Mouse (Mus musculus): ENCODE results near the gene Xylb. TPM values are rescaled to one million over a fixed set of nuclear protein-coding genes. Genes with fewer than 3 reads are reported as not detected.

The Xylb gene
- polyA plus RNA-seq, 1 experiment from 2014 or later = 26.9 TPM

DNA sequence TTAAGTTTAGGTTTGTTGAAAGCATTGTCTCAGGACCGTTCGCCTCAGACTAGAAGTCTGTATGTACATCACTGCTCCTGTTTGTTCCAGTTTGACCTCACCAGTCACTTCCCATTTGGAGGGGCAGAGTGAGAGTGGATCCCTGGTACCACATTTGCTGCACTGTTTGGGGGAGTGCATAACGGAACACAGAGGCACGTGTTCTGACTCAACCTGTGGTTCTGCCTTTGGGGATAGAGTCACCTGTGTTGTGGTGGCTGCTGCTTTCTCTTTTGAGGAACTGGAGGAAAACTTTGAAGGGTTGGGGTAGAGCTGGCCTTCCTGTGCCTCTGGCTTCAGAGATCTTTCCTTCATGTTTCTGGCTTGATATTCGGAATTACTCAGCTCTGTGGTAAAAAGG lies 46.9 kb downstream of the Xylb start:
- WGBS = 67% methylated on average over 5 of the region's 5 CpGs
- Histone ChIP-seq H3K4me3 (replicated peaks) (peak overlapping the region; percentile 68), H3K9ac (peak overlapping the region; percentile 95; the same call in 1 of the 2 replicates)

DNA sequence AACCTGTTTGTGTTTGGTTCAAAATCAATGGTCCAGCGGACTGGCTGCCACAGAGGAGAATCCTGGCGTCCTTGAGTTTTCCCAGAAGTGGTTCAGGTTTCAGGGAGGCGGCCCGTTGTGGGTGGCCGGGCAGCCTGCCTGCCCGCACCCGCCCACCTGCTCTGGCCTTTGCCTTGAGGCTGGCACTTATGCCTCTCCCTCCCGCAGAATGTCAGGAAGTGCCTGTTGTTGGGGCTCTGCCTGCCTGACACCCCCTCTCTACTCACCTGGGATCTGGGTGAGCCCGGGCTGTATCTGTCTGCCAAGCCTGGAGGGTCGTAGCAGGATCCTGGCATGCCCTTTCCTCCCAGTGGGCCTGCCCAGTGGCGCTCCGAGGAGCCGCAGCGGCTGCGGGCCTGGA lies 50.7 kb downstream of the Xylb start:
- peaks cover 3% of the 10 kb centered on the region; the same call in 1 of the 2 replicates for H3K9me3 ChIP-seq (replicated peaks)
- 0 out of 2 replicates have a peak overlapping the region, but pooled peaks have one; percentile 15 for H3K4me3 ChIP-seq (replicated peaks)
- 57% methylated on average over 15 of the region's 15 CpGs for WGBS
- ATAC-seq (replicated peaks; ENCODE audit: low FRiP score) = peak; percentile 57
- no peaks in the 10 kb centered on the region for H3K27me3 ChIP-seq
- no peak overlapping the region for H3K9ac ChIP-seq
- H3K27ac ChIP-seq = peak overlapping the region; percentile 84
- peaks cover 66% of the 10 kb centered on the region for H3K4me1 ChIP-seq
- peak overlapping the region; percentile 47 for H3K4me2 ChIP-seq
- peaks cover 18% of the 10 kb centered on the region for H3K36me3 ChIP-seq

More for the DNA sequence above, 46.9 kb downstream of the Xylb start:
- no peak for ATAC-seq (replicated peaks; ENCODE audit: low FRiP score)
- H3K4me2 ChIP-seq = peak overlapping the region; percentile 96
- H3K27ac ChIP-seq = no peak overlapping the region
- no peaks in the 10 kb centered on the region for H3K36me3 ChIP-seq
- H3K4me1 ChIP-seq = peaks cover 61% of the 10 kb centered on the region
- H3K9me3 ChIP-seq (replicated peaks) = no peaks in the 10 kb centered on the region
- no peaks in the 10 kb centered on the region for H3K27me3 ChIP-seq

DNA sequence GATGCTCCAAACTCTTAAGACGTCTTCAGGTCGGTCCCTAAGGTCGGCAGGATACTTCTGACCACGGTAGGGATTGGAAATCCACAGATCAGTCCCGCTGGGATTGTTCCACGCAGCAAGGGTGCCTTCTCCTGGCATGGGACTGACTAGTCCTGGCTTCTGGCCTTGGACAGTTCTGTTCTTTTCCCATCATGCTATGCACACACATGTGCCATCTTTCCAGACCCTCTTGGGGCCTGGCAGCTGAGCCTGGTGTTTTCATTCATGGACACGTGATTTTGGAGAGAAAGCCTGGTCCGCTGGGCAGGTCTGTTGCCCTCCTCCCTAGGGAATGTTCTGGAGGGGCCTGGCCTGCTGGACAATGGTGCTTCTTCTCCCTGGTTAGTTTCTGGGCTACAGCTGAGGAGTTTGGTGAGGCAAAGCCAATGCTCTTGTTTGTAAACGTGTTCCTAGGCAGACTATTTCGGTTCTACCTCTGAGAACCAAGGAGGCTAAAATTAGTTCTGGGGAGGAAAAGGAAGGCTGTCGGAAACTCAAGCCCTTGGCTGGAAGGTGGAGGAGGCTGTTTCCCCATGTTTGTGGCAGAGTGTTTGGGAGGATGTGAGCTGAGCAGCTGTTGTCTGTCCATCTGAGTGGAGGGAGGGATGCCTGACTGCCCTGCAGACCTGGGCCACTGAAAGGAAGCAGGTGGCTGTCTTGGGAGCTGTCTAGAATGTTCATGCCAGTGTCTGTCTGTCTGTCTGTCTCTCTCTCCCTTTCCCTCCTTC lies 51.9 kb downstream of the Xylb start:
- Histone ChIP-seq H3K4me2 (peak overlapping the region; percentile 27; the same call in 1 of the 2 replicates), H3K4me1 (peaks cover 56% of the 10 kb centered on the region), H3K4me3 (replicated peaks) (no peak overlapping the region), H3K9ac (0 out of 2 replicates have a peak overlapping the region, but pooled peaks have one; percentile 8), H3K27ac (peak overlapping the region; percentile 84), H3K36me3 (peaks cover 24% of the 10 kb centered on the region), H3K27me3 (no peaks in the 10 kb centered on the region), H3K9me3 (replicated peaks) (peaks cover 7% of the 10 kb centered on the region; the same call in 1 of the 2 replicates)
- peak; percentile 53 for ATAC-seq (replicated peaks; ENCODE audit: low FRiP score)
- 55% methylated on average over 11 of the region's 11 CpGs for WGBS

DNA sequence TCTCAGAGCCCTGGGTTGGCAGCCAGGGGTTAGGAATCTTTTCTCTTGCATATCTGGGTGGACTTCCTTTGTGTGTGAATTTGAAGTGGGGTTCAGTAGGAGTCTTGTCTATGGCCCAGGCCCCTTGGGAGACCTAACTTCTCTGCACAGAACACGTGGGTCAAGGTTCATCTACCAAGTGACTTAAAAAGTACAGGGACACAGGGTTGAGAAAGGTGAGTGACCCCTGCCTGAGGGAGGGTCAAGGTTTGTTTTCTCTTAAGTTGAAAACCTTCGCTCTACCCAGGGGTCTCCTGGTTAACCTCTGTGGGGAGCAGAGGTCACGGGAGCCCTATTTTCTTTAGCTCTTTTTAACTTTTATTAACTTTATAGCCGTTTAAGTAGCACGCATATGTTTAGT lies 52.7 kb downstream of the Xylb start:
- Histone ChIP-seq H3K4me1 (peaks cover 49% of the 10 kb centered on the region), H3K4me2 (no peak overlapping the region), H3K9ac (no peak overlapping the region), H3K36me3 (peaks cover 24% of the 10 kb centered on the region), H3K4me3 (replicated peaks) (no peak overlapping the region), H3K27ac (peak overlapping the region; percentile 84), H3K27me3 (no peaks in the 10 kb centered on the region), H3K9me3 (replicated peaks) (peaks cover 7% of the 10 kb centered on the region; the same call in 1 of the 2 replicates)
- WGBS = 26% methylated on average over 5 of the region's 5 CpGs
- ATAC-seq (replicated peaks; ENCODE audit: low FRiP score) = no peak

DNA sequence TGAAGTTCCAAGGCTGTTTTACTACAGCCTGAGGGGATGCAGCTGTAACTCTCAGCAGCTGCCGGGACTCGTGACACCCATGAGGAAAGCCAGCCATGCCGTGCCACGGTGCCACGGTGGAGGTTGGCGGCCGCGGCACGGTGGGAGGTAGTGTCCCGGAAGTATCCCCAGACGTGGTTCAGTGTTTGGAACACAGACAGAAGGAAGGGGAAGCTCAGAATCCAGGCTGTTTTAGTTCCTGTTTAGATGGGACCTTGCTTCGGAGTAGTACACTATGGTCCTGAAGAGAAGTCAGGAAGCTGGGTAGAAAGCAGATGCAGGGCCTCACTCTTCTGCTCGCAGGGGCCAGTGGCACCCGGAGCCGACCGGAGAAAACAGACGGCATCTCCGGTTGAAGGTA lies 60.8 kb downstream of the Xylb start:
- Histone ChIP-seq H3K4me3 (replicated peaks) (no peak overlapping the region), H3K36me3 (peaks cover 5% of the 10 kb centered on the region; the same call in 1 of the 2 replicates), H3K27me3 (no peaks in the 10 kb centered on the region), H3K4me1 (peaks cover 25% of the 10 kb centered on the region), H3K4me2 (no peak overlapping the region), H3K27ac (peak overlapping the region; percentile 25; the same call in 1 of the 2 replicates), H3K9ac (no peak overlapping the region), H3K9me3 (replicated peaks) (0 out of 2 replicates have a peak, but pooled peaks cover 4% of the 10 kb centered on the region)
- no peak for ATAC-seq (replicated peaks; ENCODE audit: low FRiP score)
- WGBS = 66% methylated on average over 18 of the region's 18 CpGs

DNA sequence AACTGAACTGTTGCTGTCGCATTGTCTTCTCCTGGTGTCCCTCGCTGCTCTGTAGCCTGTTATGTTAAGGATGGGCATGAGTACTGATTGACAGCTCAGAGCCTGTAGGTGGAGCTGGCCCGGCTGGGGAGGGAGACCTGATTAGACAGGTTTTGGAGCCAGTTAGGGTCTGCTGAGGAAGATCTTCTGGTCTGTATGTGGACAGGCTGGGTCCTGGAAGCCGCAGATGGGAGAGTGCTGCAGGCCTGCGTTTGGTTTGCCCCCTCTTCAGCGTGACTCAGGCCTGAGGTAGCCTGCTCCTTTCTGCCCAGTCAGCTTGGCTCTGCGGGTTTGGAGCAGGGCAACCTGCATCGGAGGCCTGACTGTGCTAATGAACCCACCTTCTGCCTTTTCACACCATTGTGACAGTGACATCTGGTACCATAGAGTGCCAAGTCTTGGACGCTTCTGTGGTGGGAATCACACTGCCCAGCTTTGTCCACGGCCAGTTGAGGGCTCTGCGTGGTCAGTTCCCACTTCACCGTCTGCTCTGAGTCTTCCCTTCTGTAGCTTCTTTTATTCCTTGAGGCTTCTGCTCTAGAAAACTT lies 62.8 kb downstream of the Xylb start:
- Histone ChIP-seq H3K4me3 (replicated peaks) (no peak overlapping the region), H3K9me3 (replicated peaks) (no peaks in the 10 kb centered on the region), H3K4me1 (peaks cover 39% of the 10 kb centered on the region), H3K9ac (no peak overlapping the region), H3K4me2 (no peak overlapping the region), H3K36me3 (no peaks in the 10 kb centered on the region), H3K27ac (no peak overlapping the region), H3K27me3 (no peaks in the 10 kb centered on the region)
- no peak for ATAC-seq (replicated peaks; ENCODE audit: low FRiP score)
- WGBS = 73% methylated on average over 12 of the region's 12 CpGs

DNA sequence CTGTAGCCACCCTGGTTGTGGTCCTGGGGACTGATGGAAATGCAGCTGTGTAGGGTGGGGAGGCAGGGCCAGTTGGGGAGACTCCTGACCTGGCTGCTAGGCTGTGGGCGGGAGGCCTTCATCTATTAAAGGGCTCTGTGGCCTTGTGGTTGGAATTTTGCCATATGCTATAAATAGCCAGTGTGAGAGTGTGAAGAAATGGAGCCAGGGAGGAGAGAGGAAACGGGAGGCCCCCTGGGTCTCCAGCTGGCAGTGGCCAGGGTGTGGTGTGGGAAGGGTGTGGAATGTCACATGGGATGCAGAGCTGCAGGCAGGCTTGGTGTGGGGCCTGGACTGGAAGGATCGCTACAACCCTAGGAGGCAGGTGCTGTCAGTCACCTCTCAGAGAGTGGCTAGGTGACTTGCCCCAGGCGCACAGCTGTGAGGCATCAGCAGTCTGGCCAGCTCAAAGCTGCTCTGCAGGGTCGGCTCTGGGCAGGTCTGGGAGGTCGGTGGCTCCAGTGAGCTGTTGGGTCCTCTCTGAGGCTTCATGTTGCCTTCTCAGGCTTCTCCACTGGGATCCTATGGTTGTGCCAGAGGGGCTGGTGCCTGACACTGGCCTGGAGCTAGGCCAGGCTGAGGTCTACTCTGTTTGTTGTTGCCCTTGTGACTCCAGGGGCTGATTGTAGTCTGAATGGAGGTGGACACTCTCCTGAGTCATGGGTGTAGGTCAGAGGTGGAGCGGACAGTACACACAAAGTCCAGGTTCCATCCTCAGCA lies 68.2 kb downstream of the Xylb start:
- Histone ChIP-seq H3K9me3 (replicated peaks) (no peaks in the 10 kb centered on the region), H3K4me3 (replicated peaks) (no peak overlapping the region), H3K27me3 (no peaks in the 10 kb centered on the region), H3K4me1 (peaks cover 52% of the 10 kb centered on the region), H3K4me2 (no peak overlapping the region), H3K27ac (peak overlapping the region; percentile 68), H3K9ac (no peak overlapping the region), H3K36me3 (peaks cover 25% of the 10 kb centered on the region)
- 19% methylated on average over 7 of the region's 7 CpGs for WGBS
- peak; percentile 70 for ATAC-seq (replicated peaks; ENCODE audit: low FRiP score)

DNA sequence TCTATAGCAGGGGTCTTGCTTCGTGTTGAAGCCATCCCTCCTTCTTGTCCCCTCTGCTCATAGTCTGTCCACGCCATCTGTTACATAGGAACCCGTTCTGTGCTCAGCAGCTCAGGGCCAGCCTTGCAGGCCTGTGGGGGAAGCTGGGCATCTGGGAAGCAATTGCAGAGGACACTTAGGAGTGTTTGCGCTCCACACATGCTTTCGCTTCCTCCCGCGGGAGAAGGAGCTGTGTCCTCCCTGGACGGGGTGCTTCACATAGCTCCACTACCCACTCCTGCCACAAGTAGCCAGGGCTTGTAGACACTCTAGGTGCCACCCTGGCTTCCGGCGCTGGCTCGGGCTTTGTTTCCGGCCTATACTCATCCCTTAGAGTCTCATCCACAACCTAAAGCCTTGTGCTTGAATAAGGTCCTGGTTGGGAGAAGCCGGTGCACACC lies 68.8 kb downstream of the Xylb start:
- Histone ChIP-seq H3K27me3 (no peaks in the 10 kb centered on the region), H3K9me3 (replicated peaks) (no peaks in the 10 kb centered on the region), H3K4me2 (no peak overlapping the region), H3K4me3 (replicated peaks) (no peak overlapping the region), H3K36me3 (peaks cover 28% of the 10 kb centered on the region), H3K4me1 (peaks cover 46% of the 10 kb centered on the region), H3K9ac (no peak overlapping the region), H3K27ac (peak overlapping the region; percentile 68)
- 82% methylated on average over 13 of the region's 13 CpGs for WGBS
- 0 out of 2 replicates have a peak, but pooled peaks have one; percentile 1 for ATAC-seq (replicated peaks; ENCODE audit: low FRiP score)

DNA sequence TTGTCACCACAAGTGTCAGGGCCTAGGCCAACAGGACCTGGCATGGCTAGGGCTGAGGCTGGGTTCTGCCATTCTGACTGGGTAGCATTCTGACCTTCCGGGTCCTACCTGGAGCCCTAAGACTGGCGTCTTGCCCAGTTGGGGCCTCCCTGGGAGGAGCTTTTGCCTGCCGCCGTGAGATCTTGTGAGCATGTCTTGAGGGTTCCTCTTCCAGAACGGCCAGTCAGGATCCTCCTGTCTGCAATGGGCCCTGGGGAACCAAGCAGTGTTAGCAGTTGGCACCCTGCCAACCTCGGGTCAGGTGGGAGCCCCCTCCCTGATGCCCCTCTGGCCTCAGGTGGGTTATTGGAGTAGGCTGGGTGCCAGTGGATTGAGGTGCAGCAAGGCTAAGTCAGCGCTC lies 69.3 kb downstream of the Xylb start:
- H3K4me1 ChIP-seq = peaks cover 46% of the 10 kb centered on the region
- H3K4me2 ChIP-seq = no peak overlapping the region
- no peak overlapping the region for H3K4me3 ChIP-seq (replicated peaks)
- ATAC-seq (replicated peaks; ENCODE audit: low FRiP score) = no peak
- peaks cover 33% of the 10 kb centered on the region for H3K36me3 ChIP-seq
- H3K9ac ChIP-seq = no peak overlapping the region
- 65% methylated on average over 7 of the region's 7 CpGs for WGBS
- H3K27me3 ChIP-seq = no peaks in the 10 kb centered on the region
- no peaks in the 10 kb centered on the region for H3K9me3 ChIP-seq (replicated peaks)
- no peak overlapping the region for H3K27ac ChIP-seq

DNA sequence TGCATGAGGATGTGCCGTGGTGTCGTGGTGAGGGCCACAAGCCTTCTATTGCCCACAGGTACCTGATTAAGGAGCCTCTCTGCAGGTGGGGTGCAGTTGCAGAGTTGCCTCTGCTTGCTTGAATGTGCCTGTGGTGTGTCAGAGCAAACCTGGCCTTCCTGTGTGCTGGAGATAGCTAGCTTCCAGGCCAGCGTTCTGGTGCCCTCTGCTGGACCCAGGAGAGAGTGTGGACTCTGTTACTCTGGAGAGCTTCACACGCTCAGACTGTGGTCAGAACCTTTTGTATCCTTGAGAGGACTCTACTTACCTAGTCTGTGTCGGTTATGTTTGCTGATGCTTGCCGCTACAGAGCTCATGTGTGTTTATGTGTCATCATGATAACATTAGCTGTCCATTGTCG lies 73.1 kb downstream of the Xylb start:
- H3K36me3 ChIP-seq = peaks cover 71% of the 10 kb centered on the region
- H3K27ac ChIP-seq = no peak overlapping the region
- peak; percentile 61; the same call in 1 of the 2 replicates for ATAC-seq (replicated peaks; ENCODE audit: low FRiP score)
- H3K4me3 ChIP-seq (replicated peaks) = no peak overlapping the region
- no peak overlapping the region for H3K4me2 ChIP-seq
- H3K9me3 ChIP-seq (replicated peaks) = no peaks in the 10 kb centered on the region
- H3K27me3 ChIP-seq = no peaks in the 10 kb centered on the region
- peaks cover 28% of the 10 kb centered on the region for H3K4me1 ChIP-seq
- WGBS = 46% methylated on average over 7 of the region's 7 CpGs
- no peak overlapping the region for H3K9ac ChIP-seq

DNA sequence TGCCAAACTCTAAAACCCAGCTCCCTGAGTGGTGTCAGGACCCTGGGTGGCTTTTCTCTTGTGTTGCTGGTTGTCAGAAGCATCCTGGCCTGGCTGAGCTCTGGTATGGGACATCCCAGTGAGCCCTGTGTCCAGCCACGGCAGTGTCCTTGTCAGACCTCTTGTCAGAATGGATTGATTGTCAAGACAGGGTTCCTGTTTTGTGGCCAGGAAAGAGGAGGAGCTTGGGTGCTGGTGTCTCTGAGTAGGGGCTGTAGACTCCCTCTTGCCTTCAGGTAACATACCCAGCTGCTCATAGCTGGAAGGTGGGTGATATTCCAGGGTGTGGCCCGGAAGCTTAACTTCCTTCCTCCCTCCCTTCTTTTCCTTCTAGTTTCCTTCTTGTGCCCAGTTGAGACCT lies 78.7 kb downstream of the Xylb start:
- Histone ChIP-seq H3K36me3 (peaks cover 82% of the 10 kb centered on the region), H3K9ac (no peak overlapping the region), H3K4me2 (no peak overlapping the region), H3K4me3 (replicated peaks) (no peak overlapping the region), H3K9me3 (replicated peaks) (no peaks in the 10 kb centered on the region), H3K4me1 (no peaks in the 10 kb centered on the region), H3K27ac (no peak overlapping the region), H3K27me3 (no peaks in the 10 kb centered on the region)
- no peak for ATAC-seq (replicated peaks; ENCODE audit: low FRiP score)
- 78% methylated on average over 2 of the region's 2 CpGs for WGBS

DNA sequence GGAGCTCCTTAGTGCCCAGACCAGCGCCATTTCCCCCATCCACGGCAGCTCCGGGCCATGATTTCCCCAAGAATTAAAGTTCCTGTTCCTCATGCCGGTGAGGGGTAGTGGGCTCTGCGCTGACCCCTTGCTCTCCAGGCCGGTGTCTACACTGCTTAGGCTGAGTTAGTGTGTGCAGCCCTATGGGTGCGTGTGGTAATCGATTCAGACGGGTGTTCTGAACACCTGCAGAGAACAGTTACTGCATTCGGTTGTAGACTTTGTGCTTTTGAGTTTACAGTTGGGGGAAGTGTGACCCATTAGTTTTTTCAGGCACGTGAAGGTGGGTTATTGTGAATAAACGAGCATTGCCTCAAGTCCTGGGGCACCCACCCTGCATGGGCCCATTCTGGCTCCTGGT lies 80.9 kb downstream of the Xylb start:
- 90% methylated on average over 12 of the region's 12 CpGs for WGBS
- no peaks in the 10 kb centered on the region for H3K27me3 ChIP-seq
- H3K4me3 ChIP-seq (replicated peaks) = no peak overlapping the region
- no peak for ATAC-seq (replicated peaks; ENCODE audit: low FRiP score)
- H3K27ac ChIP-seq = no peak overlapping the region
- no peak overlapping the region for H3K9ac ChIP-seq
- peaks cover 60% of the 10 kb centered on the region for H3K36me3 ChIP-seq
- H3K4me1 ChIP-seq = no peaks in the 10 kb centered on the region
- no peaks in the 10 kb centered on the region for H3K9me3 ChIP-seq (replicated peaks)
- H3K4me2 ChIP-seq = no peak overlapping the region
